Mouse (Mus musculus) ES-E14 (cell line): ENCODE results near the gene Cops8.

ENCODE experiments used
- CHD2 ChIP-seq: IDR thresholded peaks from 2 replicates; pipeline ENCODE4 v1.6.1; 2014; ENCODE audit warnings: mild to moderate bottlenecking, low read depth, low read length, inconsistent platforms
- MAFK ChIP-seq: IDR thresholded peaks from 2 replicates; pipeline ENCODE4 v1.6.1; 2014; ENCODE audit warnings: mild to moderate bottlenecking, low read depth, low read length, inconsistent platforms; ENCODE audit not compliant: insufficient read depth

DNA sequence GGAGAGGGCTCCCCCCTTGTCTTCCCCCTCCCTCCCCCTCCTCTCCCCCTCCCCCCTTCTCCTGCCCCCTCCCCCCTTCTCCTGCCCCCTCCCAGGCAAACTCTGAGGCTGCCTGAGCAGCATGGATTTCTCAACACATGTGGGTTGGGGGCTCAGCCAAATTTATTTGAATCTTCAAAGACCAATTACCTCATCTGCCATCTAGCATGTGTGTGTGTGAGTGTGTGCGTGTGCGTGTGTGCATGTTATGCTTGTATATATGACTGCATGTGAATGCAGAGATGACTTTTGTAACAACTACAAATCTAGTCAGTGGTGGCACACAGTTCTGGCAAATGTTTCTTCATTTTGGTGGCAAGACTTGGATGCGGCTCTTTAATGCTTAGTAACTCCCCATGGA is 55.8 kb downstream of the Cops8 start:
- TF ChIP-seq CHD2, result no peak
- no peak for TF ChIP-seq MAFK
